Mouse (Mus musculus): ENCODE measurements around the gene Gm11115. TPM values are rescaled to one million over a fixed set of nuclear protein-coding genes. Genes with fewer than 3 reads are reported as not detected.

Gm11115 gene
- polyA plus RNA-seq (2014; fragmentation: Illumina TruSeq; extraction: RNeasy Lipid Tissue Mini Kit (QIAGEN cat#74804); ENCODE audit: low read depth, low replicate concordance), result not detected

DNA sequence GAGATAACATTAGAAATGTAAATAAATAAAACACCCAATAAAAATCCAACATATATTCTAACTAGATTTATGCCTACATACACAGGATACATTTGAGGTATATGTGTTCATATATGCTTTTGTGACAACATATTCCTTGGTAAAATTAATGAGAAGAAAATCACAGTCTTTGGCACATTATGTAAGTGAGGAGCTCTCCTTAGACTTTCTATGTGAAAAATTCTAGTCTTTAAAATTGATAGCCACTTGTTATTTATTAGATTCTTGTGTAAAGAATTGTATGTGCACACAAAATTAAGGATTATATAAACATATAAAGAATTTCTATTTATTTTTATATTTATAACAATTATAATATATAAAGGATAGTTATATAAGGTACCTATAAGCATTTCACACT, at the start of gene Gm11115:
Gene Gm11115 (minus strand): TSS at position 101 of the 400 bp plus-strand sequence.

GRCm38 (mm10) chr5:88111430-88111829, 42.5 kb downstream of the Gm11115 start, which contains the start of gene Gm11116:
Gm11116 (minus strand) TSS chr5:88111530.

Other genes starting within 250 kb of the Gm11115 start
- not detected for gene Csn3, start 228.5 kb downstream of the Gm11115 start, polyA plus RNA-seq (2014; fragmentation: Illumina TruSeq; extraction: RNeasy Lipid Tissue Mini Kit (QIAGEN cat#74804); ENCODE audit: low read depth, low replicate concordance)
- not detected for gene 2310003L06Rik, start 184.6 kb downstream of the Gm11115 start, polyA plus RNA-seq (2014; fragmentation: Illumina TruSeq; extraction: RNeasy Lipid Tissue Mini Kit (QIAGEN cat#74804); ENCODE audit: low read depth, low replicate concordance)
- not detected for gene Gm28434, start 184.6 kb downstream of the Gm11115 start, polyA plus RNA-seq (2014; fragmentation: Illumina TruSeq; extraction: RNeasy Lipid Tissue Mini Kit (QIAGEN cat#74804); ENCODE audit: low read depth, low replicate concordance)
- not detected for gene Cabs1, start 174.7 kb downstream of the Gm11115 start, polyA plus RNA-seq (2014; fragmentation: Illumina TruSeq; extraction: RNeasy Lipid Tissue Mini Kit (QIAGEN cat#74804); ENCODE audit: low read depth, low replicate concordance)
- gene Smr3a, start 151.6 kb downstream of the Gm11115 start, polyA plus RNA-seq (2014; fragmentation: Illumina TruSeq; extraction: RNeasy Lipid Tissue Mini Kit (QIAGEN cat#74804); ENCODE audit: low read depth, low replicate concordance), result not detected
- gene Smr2, start 67.5 kb downstream of the Gm11115 start, polyA plus RNA-seq (2014; fragmentation: Illumina TruSeq; extraction: RNeasy Lipid Tissue Mini Kit (QIAGEN cat#74804); ENCODE audit: low read depth, low replicate concordance), result not detected
- gene Gm11116, start 42.6 kb downstream of the Gm11115 start, polyA plus RNA-seq (2014; fragmentation: Illumina TruSeq; extraction: RNeasy Lipid Tissue Mini Kit (QIAGEN cat#74804); ENCODE audit: low read depth, low replicate concordance), result not detected
- gene Gm7714, start 114.8 kb upstream of the Gm11115 start, polyA plus RNA-seq (2014; fragmentation: Illumina TruSeq; extraction: RNeasy Lipid Tissue Mini Kit (QIAGEN cat#74804); ENCODE audit: low read depth, low replicate concordance), result not detected
- not detected for gene Prol1, start 163.2 kb upstream of the Gm11115 start, polyA plus RNA-seq (2014; fragmentation: Illumina TruSeq; extraction: RNeasy Lipid Tissue Mini Kit (QIAGEN cat#74804); ENCODE audit: low read depth, low replicate concordance)
- not detected for gene Amtn, start 222.0 kb upstream of the Gm11115 start, polyA plus RNA-seq (2014; fragmentation: Illumina TruSeq; extraction: RNeasy Lipid Tissue Mini Kit (QIAGEN cat#74804); ENCODE audit: low read depth, low replicate concordance)